Mouse (Mus musculus) ES-Bruce4 (cell line): Measurements from ENCODE around the gene Aff2.

Experiments used
- CTCF ChIP-seq: IDR thresholded peaks from one replicate; pipeline ENCODE4 v1.8.1; 2011; ENCODE audit warnings: low read depth, low read length
- EP300 ChIP-seq: IDR thresholded peaks from 2 replicates; pipeline ENCODE4 v1.6.1; 2011; ENCODE audit warnings: low read depth, low read length; ENCODE audit not compliant: insufficient read depth
- POLR2A ChIP-seq: IDR thresholded peaks from one replicate; pipeline ENCODE4 v1.8.1; 2011; ENCODE audit warnings: low read length; ENCODE audit not compliant: insufficient read depth

DNA sequence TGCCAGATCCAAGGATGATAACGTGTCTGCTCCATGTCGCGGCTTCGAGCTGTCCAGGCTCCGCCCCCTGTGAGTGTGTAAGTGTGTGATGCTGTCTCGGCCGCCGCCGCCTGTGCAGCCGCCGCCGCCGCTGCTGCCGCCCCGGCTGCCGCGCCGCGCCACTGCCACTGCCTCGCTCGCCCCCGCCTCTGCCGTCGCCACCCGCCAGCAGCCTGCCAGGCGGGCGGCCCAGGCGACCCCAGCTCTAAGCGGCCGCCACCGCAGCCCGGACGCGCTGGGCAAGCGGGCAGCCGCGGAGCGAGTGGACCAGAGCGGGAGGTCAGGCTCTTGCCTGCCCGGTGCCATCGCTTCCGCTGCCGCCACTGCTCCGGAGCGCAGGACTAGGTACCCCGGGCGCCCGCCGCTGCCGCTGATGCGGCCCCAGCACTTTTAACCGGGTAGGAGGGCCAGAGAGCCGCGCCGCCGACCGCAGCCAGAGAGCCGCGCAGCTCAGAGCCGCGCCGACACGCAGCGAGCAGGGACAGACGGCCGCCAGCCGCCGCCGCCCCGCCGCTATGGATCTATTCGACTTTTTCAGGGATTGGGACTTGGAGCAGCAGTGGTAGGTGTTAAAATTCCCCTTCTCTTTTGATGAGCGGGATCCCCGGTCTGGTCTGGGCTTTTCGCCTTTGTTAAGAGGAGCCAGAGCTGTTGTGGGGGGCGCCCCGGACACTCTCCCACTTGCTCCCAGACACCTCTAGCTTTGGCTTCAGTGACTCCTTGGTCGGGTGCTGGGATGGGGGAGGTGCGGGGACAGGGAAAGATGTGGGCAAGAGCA is at the start of gene Aff2:
- TF ChIP-seq CTCF (no peak), POLR2A (no peak), EP300 (no peak)
